In genomic region chr6:40423774-40424173, GRCm38 (mm10) we compare ENCODE assay signal across 10 mouse cellular contexts. TPM values are rescaled to one million over a fixed set of nuclear protein-coding genes. Genes with fewer than 3 reads are reported as not detected.
DNase-seq lines count a peak whose midpoint lies in the region; ATAC-seq and TF ChIP-seq lines count a peak whose summit lies in the region.
"Had no signal": no experiment of that assay in that cellular context is flagged by ENCODE, and none has a peak within 500 bp of the region (broad histone marks: within the 10 kb centered on the region; RNA-seq: fewer than 3 reads in every experiment).

No protein-coding gene starts in this region.

- H3K27ac ChIP-seq in CH12.LX (ENCODE audit: insufficient read depth, low read depth): no peak overlapping the region
- no peak overlapping the region for H3K27ac ChIP-seq in embryonic facial prominence, embryonic 10.5 days (replicated peaks)
- H3K27ac ChIP-seq in small intestine, adult 2 months (ENCODE audit: insufficient read depth, low read depth, low read length): no peak overlapping the region
- H3K27ac ChIP-seq: liver, embryonic 13.5 days had no signal

- no peaks in the 10 kb centered on the region for H3K4me1 ChIP-seq in CH12.LX (ENCODE audit: control insufficient read depth in 1 of 2, insufficient read depth in 2 of 2)
- no peaks in the 10 kb centered on the region for H3K4me1 ChIP-seq in embryonic facial prominence, embryonic 10.5 days
- H3K4me1 ChIP-seq in small intestine, adult 2 months (ENCODE audit: control insufficient read depth, insufficient read depth, insufficient read length, low read length): no peaks in the 10 kb centered on the region
- H3K4me1 ChIP-seq: liver, embryonic 13.5 days had no signal

- TF ChIP-seq RAD21 in CH12.LX (IDR thresholded peaks at IDR 0.05; ENCODE audit: low read depth, low read length): peak; percentile 60

- peak; percentile 86 for ATAC-seq in activated CD4-positive, CD25-positive, alpha-beta regulatory T cell, adult 4 months

- 69% methylated on average over 1 of the region's 1 CpGs for WGBS in embryonic facial prominence, embryonic 10.5 days
- WGBS in small intestine, adult 2 months: 37% methylated on average over 1 of the region's 1 CpGs

- peak; percentile 76 to 80 for TF ChIP-seq CTCF in CH12.LX (conservative IDR thresholded peaks at IDR 0.05 in 1 of 2, IDR thresholded peaks at IDR 0.05 in 1 of 2; ENCODE audit: low read depth in 2 of 2, low read length in 2 of 2)
- TF ChIP-seq CTCF in small intestine, adult 2 months (IDR thresholded peaks at IDR 0.05; ENCODE audit: extremely low read depth, insufficient read length, insufficient replicate concordance, low read depth, low read length): peak; percentile 33; the same call in 1 of the 2 replicates

- H3K79me2 ChIP-seq in CH12.LX (replicated peaks; ENCODE audit: control insufficient read depth, extremely low read depth, insufficient read depth, poor library complexity, severe bottlenecking): no peaks in the 10 kb centered on the region

- no peak overlapping the region for H3K4me2 ChIP-seq in CH12.LX (ENCODE audit: insufficient read depth, low read depth, poor library complexity, severe bottlenecking)
- H3K4me2 ChIP-seq: liver, embryonic 13.5 days had no signal

- dilution Hi-C loops in CH12.LX (cut with MboI; ENCODE audit: extremely low pct_ligation_motif_present, extremely low pct_unique_long_range_greater_than_20kb, low sequenced_read_pairs): no loop called here

- H3K4me3 ChIP-seq in CH12.LX (replicated peaks in 1 of 3; ENCODE audit: low read depth in 2 of 3, low read length in 2 of 3, poor library complexity in 1 of 3): no peak overlapping the region
- no peak overlapping the region for H3K4me3 ChIP-seq in embryonic facial prominence, embryonic 10.5 days
- no peak overlapping the region for H3K4me3 ChIP-seq in small intestine, adult 2 months (ENCODE audit: low read depth, low read length)
- H3K4me3 ChIP-seq: liver, embryonic 13.5 days had no signal

- in situ Hi-C loops in CH12.LX (cut with MboI; ENCODE audit: low pct_ligation_motif_present, low pct_unique_long_range_greater_than_20kb, low sequenced_read_pairs): no loop called here

- no peaks in the 10 kb centered on the region for H3K9me3 ChIP-seq in CH12.LX (replicated peaks; ENCODE audit: low read length)
- H3K9me3 ChIP-seq in embryonic facial prominence, embryonic 10.5 days: no peaks in the 10 kb centered on the region
- H3K9me3 ChIP-seq: liver, embryonic 13.5 days had no signal

- peak; percentile 69 for DNase-seq in layer of hippocampus, adult 11-12 months (ENCODE audit: low spot score)
- no peak for DNase-seq in layer of hippocampus, adult 9-10 months (ENCODE audit: low spot score)
- peak; percentile 76 for DNase-seq in CH12.LX (ENCODE audit: extremely low read depth)
- peak; percentile 41 for DNase-seq in embryonic facial prominence, embryonic 10.5 days (ENCODE audit: low spot score)
- peak; percentile 50 to 61 for DNase-seq in kidney, postnatal 4 days
- no peak for DNase-seq in right cerebral cortex, postnatal 36 days (ENCODE audit: low spot score in 2 of 2)
- DNase-seq: liver, embryonic 13.5 days had no signal

- no peaks in the 10 kb centered on the region for H3K27me3 ChIP-seq in CH12.LX (replicated peaks)
- no peaks in the 10 kb centered on the region for H3K27me3 ChIP-seq in embryonic facial prominence, embryonic 10.5 days (replicated peaks; ENCODE audit: low read depth, poor library complexity, severe bottlenecking)
- no peaks in the 10 kb centered on the region for H3K27me3 ChIP-seq in small intestine, adult 2 months (ENCODE audit: control insufficient read depth, insufficient read depth, low read length)
- H3K27me3 ChIP-seq: liver, embryonic 13.5 days had no signal

- TF ChIP-seq EP300 in CH12.LX (IDR thresholded peaks at IDR 0.05; ENCODE audit: low read length): no peak

- peaks cover 2 to 47% of the 10 kb centered on the region in 2 experiments for H3K36me3 ChIP-seq in CH12.LX (replicated peaks in 1 of 2; ENCODE audit: control insufficient read depth in 1 of 2, insufficient read depth in 1 of 2, low read length in 1 of 2)
- H3K36me3 ChIP-seq in embryonic facial prominence, embryonic 10.5 days (replicated peaks): peaks cover 13% of the 10 kb centered on the region
- H3K36me3 ChIP-seq in small intestine, adult 2 months (ENCODE audit: control insufficient read depth, insufficient read depth, low read length): peaks cover 2% of the 10 kb centered on the region; the same call in 1 of the 2 replicates
- H3K36me3 ChIP-seq: liver, embryonic 13.5 days had no signal

- TF ChIP-seq POLR2A in CH12.LX (IDR thresholded peaks at IDR 0.05; ENCODE audit: low read depth, low read length): no peak
- no peak for TF ChIP-seq POLR2A in small intestine, adult 2 months (IDR thresholded peaks at IDR 0.05; ENCODE audit: low read depth, low read length)

- H3K9ac ChIP-seq in CH12.LX (ENCODE audit: insufficient read depth, low read depth): no peak overlapping the region
- H3K9ac ChIP-seq: liver, embryonic 13.5 days had no signal

TF ChIP-seq in CH12.LX, 34 proteins besides CTCF, POLR2A, EP300 and RAD21:
- peak; percentile 76 for TF ChIP-seq SMC3 (IDR thresholded peaks at IDR 0.05; ENCODE audit: low read depth, low read length)
- no peak for TF ChIP-seq MXI1 (IDR thresholded peaks at IDR 0.05; ENCODE audit: low read depth, low read length)

RNA-seq across cellular contexts. Expression of gene E330009J07Rik, which starts 12.2 kb away (rescaled TPM):
- total RNA-seq in CH12.LX (2012; rRNA removed): 10.9 and 13.1 TPM in 2 replicates
- total RNA-seq in CH12.LX (2014; rRNA removed): 21.6 and 22.0 TPM in 2 replicates
- polyA plus RNA-seq in CH12.LX (2012; ENCODE audit: insufficient read length, low read depth): 11.6 and 12.3 TPM in 2 replicates
- polyA plus RNA-seq in activated CD4-positive, CD25-positive, alpha-beta regulatory T cell, adult 4 months (2017; shearing (Covaris generic)): 1 to 10 TPM; 4.9 to 6.1 TPM
- polyA plus RNA-seq in embryonic facial prominence, embryonic 10.5 days (2016; fragmentation: Nextera tagmentation; extraction: Ambion mirVana): 11.2 and 15.1 TPM in 2 replicates
- polyA plus RNA-seq in small intestine, adult 2 months (2012; rRNA removed): 2.9 TPM in 2 replicates

RNA-seq across cellular contexts. Expression of gene Wee2, which starts 15.1 kb away (rescaled TPM):
- total RNA-seq in CH12.LX (2012; rRNA removed) (not detected in 2 replicates), CH12.LX (2014; rRNA removed) (not detected in 2 replicates)
- polyA plus RNA-seq in CH12.LX (2012; ENCODE audit: insufficient read length, low read depth): not detected in 2 replicates
- under 1 TPM; 0.15 TPM for polyA plus RNA-seq in activated CD4-positive, CD25-positive, alpha-beta regulatory T cell, adult 4 months (2017; shearing (Covaris generic))
- polyA plus RNA-seq in embryonic facial prominence, embryonic 10.5 days (2016; fragmentation: Nextera tagmentation; extraction: Ambion mirVana): not detected in 2 replicates
- polyA plus RNA-seq in small intestine, adult 2 months (2012; rRNA removed): not detected in 2 replicates
- polyA plus RNA-seq: liver, embryonic 13.5 days; stomach, embryonic 14.5 days had no signal

RNA-seq across cellular contexts. Expression of gene Ssbp1, which starts 47.4 kb away (rescaled TPM):
- total RNA-seq in CH12.LX (2012; rRNA removed) (70.2 and 84.1 TPM in 2 replicates), CH12.LX (2014; rRNA removed) (109 and 110 TPM in 2 replicates)
- polyA plus RNA-seq in CH12.LX (2012; ENCODE audit: insufficient read length, low read depth): 118 and 147 TPM in 2 replicates
- polyA plus RNA-seq in activated CD4-positive, CD25-positive, alpha-beta regulatory T cell, adult 4 months (2017; shearing (Covaris generic)): 100 to 1,000 TPM; 109 to 114 TPM
- 221 and 226 TPM in 2 replicates for polyA plus RNA-seq in embryonic facial prominence, embryonic 10.5 days (2016; fragmentation: Nextera tagmentation; extraction: Ambion mirVana)
- polyA plus RNA-seq in small intestine, adult 2 months (2012; rRNA removed): 2.2 and 3.3 TPM in 2 replicates

Comparison
In these comparisons a context has a peak if more than half of its experiments do, and no peak if none do; other contexts are left out.
1. DNase-seq: peak in layer of hippocampus, adult 11-12 months (single experiment), CH12.LX (single experiment), embryonic facial prominence, embryonic 10.5 days (single experiment) and kidney, postnatal 4 days (2 of 2); none in layer of hippocampus, adult 9-10 months (single experiment) and right cerebral cortex, postnatal 36 days (0 of 2).
2. RNA of gene Ssbp1, which starts 47.4 kb away (polyA plus RNA-seq): 221 to 226 TPM in embryonic facial prominence, embryonic 10.5 days, 118 to 147 TPM in CH12.LX and 109 to 114 TPM in activated CD4-positive, CD25-positive, alpha-beta regulatory T cell, adult 4 months; 2.2 to 3.3 TPM in small intestine, adult 2 months; every median in the first group is over 10 times any median in the second.